Mouse (Mus musculus): ENCODE measurements around the gene Mcts2. TPM values are rescaled to one million over a fixed set of nuclear protein-coding genes. Genes with fewer than 3 reads are reported as not detected.

Gene Mcts2
- total RNA-seq, 2 experiments from 2014 or later = 15.8 to 16.4 TPM

DNA sequence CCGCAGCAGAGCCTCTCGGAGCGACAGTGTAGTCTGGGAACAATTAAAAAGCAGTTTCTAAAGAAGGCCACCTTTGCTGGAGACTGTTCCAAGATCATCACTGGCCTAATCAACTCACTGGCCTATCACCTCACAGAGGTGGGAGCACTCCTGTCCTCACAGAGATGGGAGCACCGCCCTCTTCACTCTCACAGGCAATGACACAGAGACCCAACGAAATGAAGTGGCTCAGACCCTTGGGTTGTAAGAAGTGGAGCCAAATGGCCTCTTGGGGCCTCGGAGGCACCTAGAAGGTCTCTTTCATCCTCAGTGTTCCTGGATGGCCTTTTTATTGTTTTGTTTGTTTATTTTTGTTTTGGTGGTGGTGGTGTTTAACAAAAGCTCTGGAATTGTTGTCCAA is 39.4 kb downstream of the Mcts2 start:
- DNase-seq = no peak

DNA sequence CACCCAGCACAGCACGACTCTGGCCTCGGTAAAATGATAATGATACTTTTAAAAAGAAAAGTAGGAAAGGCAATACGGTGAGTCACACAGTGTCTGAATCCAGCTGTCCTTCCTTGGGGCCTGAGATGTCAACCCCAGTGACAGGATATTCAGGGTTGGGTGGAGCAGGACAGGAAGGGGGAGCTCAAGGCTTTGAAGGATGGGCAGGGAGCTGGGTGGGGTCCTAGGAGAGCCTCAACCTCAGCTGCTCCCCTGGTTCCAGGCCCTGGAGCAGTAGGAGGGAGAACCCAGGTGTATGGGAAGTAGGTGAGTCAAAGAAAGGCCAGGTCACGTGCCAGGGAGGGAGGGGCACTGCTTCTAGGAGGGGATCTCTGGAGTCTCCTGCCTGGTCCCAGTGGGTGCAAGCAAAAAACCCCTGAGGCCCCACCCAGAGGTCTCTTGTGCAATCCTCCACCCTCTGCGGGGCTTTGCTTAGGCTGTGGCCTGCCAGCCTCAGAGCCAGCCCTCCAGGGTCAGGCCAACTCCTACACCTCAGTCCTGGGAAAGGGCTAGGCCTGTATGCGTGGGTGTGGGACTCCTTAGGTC is 40.0 kb downstream of the Mcts2 start:
- peak; percentile 52 to 79 for DNase-seq

DNA sequence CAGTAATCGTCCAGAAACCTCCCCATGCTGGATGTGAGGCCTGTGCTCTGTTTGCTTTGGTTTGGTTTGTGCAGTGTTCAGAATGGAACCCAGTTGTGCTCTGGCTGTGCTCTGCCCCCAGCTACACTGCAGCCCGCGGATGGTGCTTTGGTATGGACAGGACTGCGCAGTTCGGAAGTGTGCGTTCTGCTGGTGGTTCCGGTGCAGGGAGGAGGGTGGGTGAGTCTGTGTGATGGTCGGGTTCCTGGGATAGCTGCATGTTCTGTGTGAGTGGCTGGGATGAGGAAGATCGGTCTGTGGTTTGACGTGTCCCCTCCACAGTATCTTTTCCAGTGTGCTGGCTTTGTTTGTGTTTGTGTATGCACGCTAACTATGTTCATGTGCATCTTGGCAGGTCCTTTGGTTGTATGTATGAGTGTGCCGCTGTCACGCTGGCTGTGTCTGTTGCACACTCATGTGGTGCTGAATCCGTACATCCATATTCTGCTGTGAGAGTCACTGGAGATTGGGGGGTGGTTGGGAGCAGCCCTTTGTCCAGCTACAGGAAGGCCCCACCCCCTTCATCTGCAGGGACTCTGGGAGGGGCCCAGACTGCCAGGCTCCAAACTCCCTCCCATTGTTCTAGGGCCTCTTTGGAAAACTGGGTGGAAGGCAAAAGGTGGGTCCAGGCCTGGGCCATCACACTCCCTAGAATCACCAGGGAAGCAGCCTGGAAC is 41.1 kb downstream of the Mcts2 start:
- peak; percentile 60 to 89 for DNase-seq

DNA sequence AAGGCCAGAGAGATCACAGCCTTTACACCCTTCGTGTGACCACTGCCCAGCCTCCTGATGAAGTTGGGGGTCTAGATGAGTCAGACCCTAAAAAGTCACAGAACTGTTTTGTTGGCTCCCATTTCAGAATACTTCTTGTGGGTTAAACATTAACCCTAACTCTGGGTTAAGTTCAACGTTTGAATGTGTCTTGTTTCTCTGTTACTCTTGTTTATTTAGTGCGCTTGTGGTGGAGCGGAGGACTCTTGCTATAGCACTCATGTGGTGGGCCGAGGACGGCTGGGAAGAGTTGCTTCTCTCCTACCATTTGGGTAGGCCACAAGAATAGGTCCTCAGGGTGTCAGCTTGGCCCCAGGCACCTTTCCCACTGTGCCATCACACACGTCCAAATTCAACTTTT is 41.8 kb downstream of the Mcts2 start:
- no peak for DNase-seq

DNA sequence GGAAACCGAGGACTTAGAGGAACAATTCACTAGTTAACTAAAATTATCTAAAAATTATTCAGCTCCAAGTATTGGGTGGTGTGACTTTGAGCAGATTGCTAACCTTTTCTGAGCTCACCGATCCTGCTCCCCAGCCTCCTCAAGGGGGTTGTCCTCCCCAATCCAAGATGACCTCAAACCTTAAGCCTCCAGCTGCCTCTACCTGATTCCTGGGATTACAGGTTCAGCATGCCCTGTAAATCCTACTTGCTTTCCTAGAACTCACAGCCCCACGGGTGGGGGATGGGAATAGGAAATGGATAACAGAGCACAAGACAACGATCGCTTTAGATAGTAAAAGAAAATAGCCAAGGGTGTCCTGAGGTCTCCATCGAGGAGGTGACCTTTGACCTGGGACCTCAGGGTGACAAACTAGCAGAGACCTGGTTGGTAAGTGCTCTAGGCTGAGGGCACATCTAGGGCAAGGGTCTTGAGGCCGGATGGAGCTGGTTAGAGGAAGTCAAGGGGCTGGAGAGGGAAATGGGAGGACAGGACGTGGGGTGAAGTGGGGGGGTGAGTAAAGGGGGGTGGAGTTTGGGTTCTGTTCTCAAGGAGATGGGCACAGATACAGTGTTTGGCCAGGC is 42.3 kb downstream of the Mcts2 start:
- DNase-seq = peak in 1 of 2 experiments; percentile 48

DNA sequence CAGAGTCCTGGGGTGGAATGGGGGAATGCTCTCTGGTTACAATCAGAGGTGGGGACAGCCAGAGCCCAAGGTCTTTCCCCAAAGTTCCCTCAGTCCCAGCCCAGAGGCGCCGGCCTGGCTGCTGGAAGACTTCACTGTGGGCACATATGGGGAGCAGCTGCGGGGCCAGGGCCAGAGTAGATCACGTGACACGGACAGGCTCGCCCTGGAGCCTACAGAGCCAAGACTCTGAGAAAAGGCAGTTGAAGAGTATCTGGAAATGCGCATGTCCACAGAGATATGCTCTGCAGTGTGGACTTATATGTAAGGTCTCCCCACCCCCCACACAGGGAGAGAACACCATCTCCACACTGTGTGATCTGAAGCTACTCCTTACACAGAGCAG is 42.8 kb downstream of the Mcts2 start:
- peak; percentile 75 to 89 for DNase-seq

DNA sequence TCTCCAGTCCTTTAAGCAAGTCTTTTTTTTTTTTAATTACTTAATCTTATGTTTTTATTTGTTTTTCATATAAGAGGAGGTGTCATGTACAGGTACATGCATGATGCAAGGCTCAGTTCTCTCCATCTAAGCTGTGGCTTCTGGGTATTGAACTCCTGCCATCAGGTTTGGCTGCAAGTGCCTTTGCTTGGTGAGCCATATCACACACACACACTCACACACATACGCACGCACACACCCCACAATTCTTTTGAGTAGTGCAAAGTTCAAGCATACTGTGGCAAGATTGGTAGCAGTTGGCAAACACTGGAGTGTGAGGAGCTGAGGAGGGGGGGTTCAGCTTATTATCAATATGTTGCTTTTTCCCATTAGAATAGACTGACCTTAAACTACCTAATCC is 46.4 kb downstream of the Mcts2 start:
- no peak for DNase-seq

DNA sequence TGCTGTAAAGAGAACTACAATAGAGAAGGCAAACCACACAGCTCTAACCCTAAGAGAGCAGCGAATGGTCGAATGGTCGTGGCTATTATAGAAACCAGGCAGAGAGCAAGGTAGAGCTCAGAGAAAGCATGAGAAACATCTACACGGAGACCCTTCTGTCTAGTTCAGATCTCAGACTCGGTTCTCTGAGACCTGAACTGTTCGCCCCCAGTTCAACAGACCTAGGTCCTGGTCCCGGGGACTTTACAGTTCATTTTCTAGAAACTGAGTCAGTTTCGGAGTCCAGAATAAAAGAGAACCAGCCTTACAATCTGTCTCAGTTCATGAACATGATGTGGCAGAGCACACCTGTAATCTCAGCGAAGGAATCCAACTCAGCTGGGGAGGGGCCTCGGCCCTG is 47.7 kb downstream of the Mcts2 start:
- no peak for DNase-seq

DNA sequence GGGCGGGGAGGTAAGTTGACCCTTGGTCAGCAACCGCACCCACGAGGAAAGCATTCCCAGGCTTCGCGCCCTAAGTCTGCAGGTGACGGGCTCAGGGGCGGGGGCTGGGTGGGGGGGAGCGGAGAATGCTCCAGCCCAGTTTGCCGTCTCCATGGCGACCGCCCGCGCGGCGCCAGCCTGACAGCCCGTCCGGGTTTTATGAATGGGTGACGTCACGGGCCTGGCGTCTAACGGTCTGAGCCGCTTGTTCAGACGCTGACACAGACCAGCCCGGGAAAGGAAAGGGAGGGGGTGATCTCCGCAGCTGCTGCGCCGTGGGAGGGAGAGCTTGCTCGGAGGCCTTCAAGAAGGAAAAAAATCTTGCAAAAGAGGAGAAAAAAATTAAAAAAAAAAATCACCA is 48.1 kb downstream of the Mcts2 start:
- DNase-seq = peak; percentile 94 to 97

DNA sequence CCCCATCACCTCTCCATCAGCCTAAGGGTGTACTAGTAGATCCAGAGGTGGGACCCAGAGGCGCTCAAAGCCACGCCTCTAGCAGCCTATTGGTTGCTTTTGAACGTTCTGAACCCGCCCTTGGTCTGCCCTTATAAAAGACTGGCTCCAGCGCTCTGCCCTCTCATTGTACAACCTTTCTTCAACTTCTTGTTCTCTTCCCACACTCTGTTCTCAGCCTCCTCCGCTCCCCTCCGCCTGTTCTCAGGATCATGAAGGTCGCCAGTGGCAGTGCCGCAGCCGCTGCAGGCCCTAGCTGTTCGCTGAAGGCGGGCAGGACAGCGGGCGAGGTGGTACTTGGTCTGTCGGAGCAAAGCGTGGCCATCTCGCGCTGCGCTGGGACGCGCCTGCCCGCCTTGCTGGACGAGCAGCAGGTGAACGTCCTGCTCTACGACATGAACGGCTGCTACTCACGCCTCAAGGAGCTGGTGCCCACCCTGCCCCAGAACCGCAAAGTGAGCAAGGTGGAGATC is 49.3 kb downstream of the Mcts2 start, which contains the start of gene Id1:
Gene Id1, plus strand, starts transcription at position 162 of the 512 bp plus-strand sequence.
- peak; percentile 93 to 95 for DNase-seq

DNA sequence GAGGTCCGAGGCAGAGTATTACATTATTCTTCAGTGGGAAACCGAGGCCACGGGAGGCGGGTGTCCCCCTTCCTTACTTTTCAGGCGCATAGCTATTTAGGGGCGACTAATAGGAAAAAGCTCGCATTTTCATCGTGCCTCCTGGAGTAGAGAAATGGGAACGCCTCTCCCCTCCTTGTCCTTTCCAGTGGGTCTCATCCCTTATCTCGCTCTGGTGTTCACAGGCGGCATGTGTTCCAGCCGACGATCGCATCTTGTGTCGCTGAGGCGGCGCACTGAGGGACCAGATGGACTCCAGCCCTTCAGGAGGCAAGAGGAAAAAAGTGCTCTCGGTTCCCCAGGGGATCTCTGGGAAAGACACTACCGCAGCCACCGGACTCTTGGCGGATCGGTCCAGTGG is 49.9 kb downstream of the Mcts2 start:
- DNase-seq = peak; percentile 44 to 66

Other genes starting within 250 kb of the Mcts2 start
- not detected for gene Defb23, start 222.4 kb upstream of the Mcts2 start, total RNA-seq (2021)
- gene Defb20, start 210.0 kb upstream of the Mcts2 start, total RNA-seq (2021) = not detected
- not detected for gene Defb22, start 196.9 kb upstream of the Mcts2 start, total RNA-seq (2021)
- not detected for gene Defb26, start 175.3 kb upstream of the Mcts2 start, total RNA-seq (2021)
- not detected for gene Defb28, start 168.8 kb upstream of the Mcts2 start, total RNA-seq (2021)
- gene Defb29, start 146.9 kb upstream of the Mcts2 start, total RNA-seq (2021) = not detected
- gene Gm17416, start 117.7 kb upstream of the Mcts2 start, total RNA-seq (2021) = not detected
- gene Defb21, start 114.3 kb upstream of the Mcts2 start, total RNA-seq (2021) = not detected
- not detected for gene Defb19, start 106.7 kb upstream of the Mcts2 start, total RNA-seq (2021)
- not detected for gene Defb45, start 87.6 kb upstream of the Mcts2 start, total RNA-seq (2021)
- gene Defb36, start 82.7 kb upstream of the Mcts2 start, total RNA-seq (2021) = not detected
- not detected for gene Defb25, start 64.0 kb upstream of the Mcts2 start, total RNA-seq (2021)
- gene Rem1, start 60.1 kb upstream of the Mcts2 start, total RNA-seq (2021) = 1 to 10 TPM; 3.3 to 4.7 TPM
- 10 to 100 TPM; 32.7 to 39.6 TPM for gene H13, start 17.6 kb upstream of the Mcts2 start, total RNA-seq (2021)
- 10 to 100 TPM; 63.7 to 75.1 TPM for gene Id1, start 49.2 kb downstream of the Mcts2 start, total RNA-seq (2021)
- 10 to 100 TPM; 11.9 to 15.2 TPM for gene Cox4i2, start 67.1 kb downstream of the Mcts2 start, total RNA-seq (2021)
- gene Bcl2l1, start 144.7 kb downstream of the Mcts2 start, total RNA-seq (2021) = 100 to 1,000 TPM in 1 of 2 experiments, 10 to 100 TPM in 1; 77.8 to 111 TPM
- 1 to 10 TPM in 1 of 2 experiments, under 1 TPM in 1; 0.90 to 1.0 TPM for gene Tpx2, start 160.9 kb downstream of the Mcts2 start, total RNA-seq (2021)
- under 1 TPM in 1 of 2 experiments, not detected in 1; 0.13 TPM for gene Mylk2, start 224.3 kb downstream of the Mcts2 start, total RNA-seq (2021)
- gene Foxs1, start 246.2 kb downstream of the Mcts2 start, total RNA-seq (2021) = 1 to 10 TPM; 2.2 to 2.6 TPM

All from heart, adult 18-20 months (tissue).